Mouse (Mus musculus) cerebellum, adult 2 months (tissue): ENCODE measurements around the gene Gm4922. TPM values are rescaled to one million over a fixed set of nuclear protein-coding genes. Genes with fewer than 3 reads are reported as not detected.

Source experiments
- DNase-seq, 2 experiments: peaks; one replicate each; pipeline ENCODE4 v3.0.0; 2021
- H3K27ac ChIP-seq: fragments of 200-500 bp; 2 replicates; pipeline ENCODE4 v1.5.1; 2012; ENCODE audit warnings: low read length, control low read depth, inconsistent platforms; ENCODE audit not compliant: insufficient read depth
- H3K27me3 ChIP-seq: fragments of 200-500 bp; 2 replicates; pipeline ENCODE4 v1.6.1; 2012; ENCODE audit warnings: inconsistent platforms, mild to moderate bottlenecking, low read length, moderate library complexity; ENCODE audit not compliant: control insufficient read depth, insufficient read depth
- H3K4me1 ChIP-seq: fragments of 200-500 bp; 2 replicates; pipeline ENCODE4 v1.6.1; 2011; ENCODE audit warnings: low read length; ENCODE audit not compliant: control insufficient read depth, insufficient read depth
- H3K4me3 ChIP-seq: fragments of 200-500 bp; replicated peaks from 2 replicates; pipeline ENCODE3; 2011; ENCODE audit warnings: mild to moderate bottlenecking, low read depth, low read length, control low read depth; ENCODE audit not compliant: insufficient read depth
- CTCF ChIP-seq: fragments of 200-500 bp; IDR thresholded peaks from 2 replicates; pipeline ENCODE4 v1.5.1; 2011; ENCODE audit warnings: low read depth, mild to moderate bottlenecking, control low read depth, low read length, moderate library complexity, borderline replicate concordance; ENCODE audit not compliant: insufficient read depth
- POLR2A ChIP-seq: fragments of 200-500 bp; IDR thresholded peaks from 2 replicates; pipeline ENCODE4 v1.6.1; 2011; ENCODE audit warnings: low read length, control low read depth, borderline replicate concordance; ENCODE audit not compliant: insufficient read depth
- WGBS: fragments of 180-500 bp; shearing (Covaris S2); methylation state at CpG from one replicate; pipeline ENCODE4 v1.1.7; 2018; 5-methylcytosine and 5-hydroxymethylcytosine counted together
- polyA plus RNA-seq: library from polyadenylated mRNA; depleted of rRNA; stranded (reverse); fragments of >200 nt; gene quantifications from 2 replicates; pipeline ENCODE4 v1.2.3, GENCODE M21; 2012; rRNA removed

The Gm4922 gene
- polyA plus RNA-seq, 1 experiment: not detected

DNA sequence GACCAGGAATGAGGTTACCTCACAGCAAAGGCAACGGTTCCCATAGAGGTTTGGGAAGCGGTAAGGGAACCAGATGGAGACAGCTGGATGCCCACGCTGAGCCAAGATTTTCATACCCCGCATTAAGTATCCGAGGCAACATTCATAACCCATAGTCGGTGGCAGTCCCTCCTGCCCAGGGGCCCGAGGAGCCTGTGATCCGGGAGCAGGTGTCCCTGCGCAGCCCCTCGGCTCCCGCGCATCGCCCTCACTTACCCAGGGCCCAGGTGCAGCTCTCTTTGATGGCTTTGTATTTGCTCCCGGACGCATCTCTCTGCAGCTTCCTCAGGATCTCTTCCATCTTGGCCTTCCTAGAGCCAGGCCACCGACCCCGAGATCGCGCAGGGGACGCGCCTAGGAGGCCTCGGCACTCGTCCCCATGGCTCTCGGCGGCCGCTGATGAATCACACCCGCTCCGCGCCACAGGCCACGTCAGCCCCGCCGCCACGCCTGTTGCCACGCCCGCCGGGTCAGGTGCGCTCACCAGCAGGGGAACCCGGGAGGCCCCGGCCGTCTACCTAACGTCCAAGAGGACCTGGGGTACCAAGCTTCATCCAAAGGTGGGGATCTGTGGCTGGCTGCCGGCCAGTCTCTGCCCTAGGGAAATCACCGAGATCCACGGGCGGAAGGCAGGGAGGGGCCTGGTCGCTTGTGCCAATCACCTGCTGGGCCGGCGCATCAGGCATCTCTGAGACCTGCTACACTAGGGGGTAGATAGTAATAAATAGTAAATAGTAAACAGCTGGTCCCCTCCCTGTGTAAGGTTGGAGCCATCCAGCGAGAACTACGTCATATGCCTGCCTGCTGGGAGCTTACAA lies 43.1 kb downstream of the Gm4922 start, which contains the start of gene Arfgef3:
Gene Arfgef3 (minus strand): TSS at position 664 of the 857 bp plus-strand sequence.
- WGBS: under 1% methylated on average over 50 of the region's 50 CpGs
- H3K27me3 ChIP-seq: no peaks in the 10 kb centered on the region
- no peak; the same call in 1 of the 2 replicates for TF ChIP-seq CTCF
- peak; percentile 79 for TF ChIP-seq POLR2A
- peak within 1 kb of the TSS; percentile 94 for H3K27ac ChIP-seq
- DNase-seq: peak; percentile 92 to 96
- peak within 1 kb of the TSS; percentile 70 for H3K4me3 ChIP-seq
- no peaks in the 10 kb centered on the region for H3K4me1 ChIP-seq

DNA sequence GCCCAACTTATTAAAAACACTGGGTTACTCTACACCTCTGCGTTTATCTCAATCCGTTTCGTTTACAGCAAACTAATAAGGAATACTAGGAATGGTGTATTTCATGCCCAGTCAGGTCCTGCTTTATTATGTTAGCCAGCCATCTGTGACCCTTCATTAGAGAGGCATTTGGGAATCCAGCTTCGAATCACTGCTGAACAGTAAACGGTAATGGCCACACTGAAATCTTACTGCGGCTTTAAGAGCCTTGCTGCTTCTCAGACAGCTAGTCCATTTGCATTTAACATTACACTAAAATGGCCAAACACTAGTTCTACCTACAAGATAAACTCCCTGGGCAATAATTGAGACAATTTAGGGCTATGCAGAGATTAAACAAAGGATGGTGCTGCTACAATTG lies 44.5 kb downstream of the Gm4922 start:
- Histone ChIP-seq H3K4me1 (no peaks in the 10 kb centered on the region; the same call in 1 of the 2 replicates), H3K27me3 (no peaks in the 10 kb centered on the region), H3K27ac (no peak overlapping the region; the same call in 1 of the 2 replicates), H3K4me3 (peak overlapping the region; percentile 41)
- TF ChIP-seq POLR2A (no peak), CTCF (no peak)
- peak; percentile 32 to 53 for DNase-seq
- 12% methylated on average over 6 of the region's 6 CpGs for WGBS

DNA sequence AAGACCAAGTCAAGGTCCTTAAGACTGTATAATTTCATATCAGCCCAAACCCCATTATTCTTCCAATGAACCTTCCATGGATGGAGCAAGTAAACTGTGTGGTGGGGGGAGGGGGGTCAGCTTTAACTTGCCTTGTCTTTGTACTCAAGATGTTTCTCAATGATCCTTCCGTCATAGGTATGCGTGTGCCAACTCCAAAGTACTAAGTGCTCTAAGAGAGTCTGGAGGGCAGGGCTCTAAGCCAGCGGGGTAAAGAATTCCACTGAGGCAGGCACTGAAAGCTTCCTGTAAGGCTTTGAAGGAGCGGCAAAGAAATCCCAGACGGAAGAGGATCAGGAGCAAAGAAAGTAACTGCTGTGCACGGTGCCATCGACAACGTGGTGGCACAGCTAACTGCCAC lies 45.6 kb downstream of the Gm4922 start:
- Histone ChIP-seq H3K27me3 (no peaks in the 10 kb centered on the region), H3K4me3 (peak overlapping the region; percentile 4), H3K27ac (no peak overlapping the region), H3K4me1 (no peaks in the 10 kb centered on the region; the same call in 1 of the 2 replicates)
- 48% methylated on average over 8 of the region's 8 CpGs for WGBS
- DNase-seq: peak; percentile 21 to 33
- TF ChIP-seq CTCF: no peak
- TF ChIP-seq POLR2A: no peak

Other genes starting within 250 kb of the Gm4922 start
- gene Hebp2, start 240.7 kb downstream of the Gm4922 start, polyA plus RNA-seq: 11.1 and 11.2 TPM in 2 replicates
- gene Arfgef3, start 42.8 kb downstream of the Gm4922 start, polyA plus RNA-seq: 22.0 and 22.4 TPM in 2 replicates
- 5.1 and 7.9 TPM in 2 replicates for gene Perp, start 58.2 kb upstream of the Gm4922 start, polyA plus RNA-seq
- gene Tnfaip3, start 228.9 kb upstream of the Gm4922 start, polyA plus RNA-seq: 2.2 and 2.3 TPM in 2 replicates